Mouse (Mus musculus): ENCODE measurements around the gene Fubp3. TPM values are rescaled to one million over a fixed set of nuclear protein-coding genes. Genes with fewer than 3 reads are reported as not detected.

The Fubp3 gene
- polyA plus RNA-seq, 1 experiment from 2014 or later = 72.2 TPM

DNA sequence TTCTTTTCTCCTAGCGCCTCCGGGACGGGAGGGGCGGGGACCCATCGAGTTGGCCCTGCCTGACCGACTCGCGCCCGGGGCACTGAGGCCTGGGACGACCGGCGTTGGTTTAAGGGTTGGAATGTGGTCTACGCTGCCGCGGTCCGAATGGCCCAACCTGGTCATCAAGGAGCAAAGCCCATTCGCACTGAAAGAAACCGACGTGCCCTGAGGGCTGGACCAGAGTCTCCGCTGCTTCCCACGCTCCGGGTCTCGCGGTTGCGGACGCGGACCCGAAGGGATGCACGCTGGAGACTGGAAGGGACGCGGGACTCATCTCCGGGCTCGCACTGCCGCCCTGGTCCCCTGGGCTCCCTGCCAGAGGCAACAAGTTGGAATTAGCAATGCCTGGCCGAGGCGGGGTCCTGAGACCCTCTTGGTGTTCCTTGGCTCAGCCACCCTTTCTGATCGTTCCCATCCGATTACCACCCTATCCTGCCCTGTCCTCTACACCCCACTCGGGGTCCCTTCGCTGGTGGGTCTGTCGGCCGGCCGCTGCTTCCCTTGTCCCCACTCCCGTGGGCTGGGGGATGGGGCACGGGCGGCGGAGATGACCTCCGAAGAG is 63.8 kb downstream of the Fubp3 start:
- Histone ChIP-seq H3K9me3 (no peaks in the 10 kb centered on the region), H3K27ac (peak overlapping the region; percentile 5; the same call in 1 of the 2 replicates), H3K4me1 (peaks cover 51% of the 10 kb centered on the region), H3K4me3 (peak overlapping the region; percentile 44), H3K36me3 (no peaks in the 10 kb centered on the region), H3K27me3 (ENCODE audit: insufficient read depth, poor library complexity, severe bottlenecking) (peaks cover 99% of the 10 kb centered on the region)
- DNase-seq (ENCODE audit: low spot score) = no peak
- WGBS = under 1% methylated on average over 48 of the region's 48 CpGs

DNA sequence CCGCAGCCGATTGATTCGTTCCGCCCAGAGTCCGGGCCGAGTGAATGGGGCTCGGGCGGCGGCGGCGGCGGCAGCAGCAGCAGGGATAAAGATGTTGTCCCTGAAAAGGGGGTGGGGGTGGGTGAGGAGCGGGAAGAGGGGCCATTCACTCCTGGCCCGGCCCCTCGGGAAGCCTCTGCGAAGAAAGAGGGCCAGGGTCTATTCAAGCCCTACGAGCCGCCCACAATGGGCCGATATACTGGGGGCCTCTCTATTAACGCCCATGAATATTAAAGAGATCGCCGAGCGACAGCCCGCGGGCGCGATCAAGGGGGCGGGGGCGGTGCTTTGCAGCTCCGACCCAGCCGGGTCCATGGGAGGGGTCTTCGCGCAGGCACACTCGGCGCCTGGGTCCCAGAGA is 64.3 kb downstream of the Fubp3 start:
- no peaks in the 10 kb centered on the region for H3K36me3 ChIP-seq
- H3K9me3 ChIP-seq = no peaks in the 10 kb centered on the region
- WGBS = under 1% methylated on average over 35 of the region's 35 CpGs
- H3K4me1 ChIP-seq = peaks cover 53% of the 10 kb centered on the region
- H3K4me3 ChIP-seq = peak overlapping the region; percentile 44
- H3K27me3 ChIP-seq (ENCODE audit: insufficient read depth, poor library complexity, severe bottlenecking) = peaks cover 100% of the 10 kb centered on the region
- H3K27ac ChIP-seq = no peak overlapping the region
- DNase-seq (ENCODE audit: low spot score) = no peak

DNA sequence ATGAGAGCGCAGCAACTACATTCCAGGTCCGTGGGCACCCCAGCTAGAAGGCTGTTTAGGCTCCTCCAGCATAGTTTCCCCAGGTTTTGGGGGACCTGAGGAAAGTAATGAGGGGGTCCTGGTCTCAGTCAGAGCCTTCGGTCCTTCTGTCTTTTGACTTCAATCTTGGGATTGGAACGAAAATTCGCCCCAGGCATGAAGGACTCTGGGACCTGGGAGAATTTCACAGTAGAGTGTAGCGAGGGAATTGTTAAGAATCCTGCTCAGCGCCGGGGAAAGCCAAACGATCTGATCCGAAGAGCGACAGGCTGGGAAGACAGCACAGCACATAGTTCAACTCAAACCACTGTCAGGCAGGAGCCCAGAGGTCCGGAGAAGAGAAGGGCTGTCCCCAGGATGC is 64.9 kb downstream of the Fubp3 start:
- Histone ChIP-seq H3K4me1 (peaks cover 53% of the 10 kb centered on the region), H3K27me3 (ENCODE audit: insufficient read depth, poor library complexity, severe bottlenecking) (peaks cover 100% of the 10 kb centered on the region), H3K4me3 (peak overlapping the region; percentile 35; the same call in 1 of the 2 replicates), H3K9me3 (no peaks in the 10 kb centered on the region), H3K36me3 (no peaks in the 10 kb centered on the region), H3K27ac (no peak overlapping the region)
- 2% methylated on average over 12 of the region's 12 CpGs for WGBS
- DNase-seq (ENCODE audit: low spot score) = no peak

DNA sequence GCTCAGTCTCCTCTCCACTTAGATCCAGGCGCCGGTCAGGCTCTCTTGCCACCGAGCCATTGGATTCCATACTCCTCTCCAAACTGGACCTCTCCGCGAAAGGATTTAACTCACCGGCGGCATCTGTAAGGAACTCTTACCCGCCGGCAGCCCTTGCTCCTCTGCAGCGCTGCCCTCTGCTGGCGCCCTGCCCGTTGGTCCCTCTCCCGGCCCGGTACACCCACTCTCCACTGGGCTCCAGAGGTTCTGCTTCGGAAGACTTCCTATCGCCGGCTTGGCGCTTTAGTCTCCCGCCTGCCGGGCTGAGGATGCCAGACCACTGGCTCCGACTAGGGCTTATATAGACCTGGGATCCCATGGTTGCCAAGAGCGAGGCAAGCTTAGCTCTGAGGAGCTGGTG is 65.4 kb downstream of the Fubp3 start:
- no peak for DNase-seq (ENCODE audit: low spot score)
- WGBS = under 1% methylated on average over 22 of the region's 22 CpGs
- no peaks in the 10 kb centered on the region for H3K36me3 ChIP-seq
- H3K9me3 ChIP-seq = no peaks in the 10 kb centered on the region
- peaks cover 53% of the 10 kb centered on the region for H3K4me1 ChIP-seq
- peak overlapping the region; percentile 35 for H3K4me3 ChIP-seq
- H3K27ac ChIP-seq = no peak overlapping the region
- peaks cover 100% of the 10 kb centered on the region for H3K27me3 ChIP-seq (ENCODE audit: insufficient read depth, poor library complexity, severe bottlenecking)

DNA sequence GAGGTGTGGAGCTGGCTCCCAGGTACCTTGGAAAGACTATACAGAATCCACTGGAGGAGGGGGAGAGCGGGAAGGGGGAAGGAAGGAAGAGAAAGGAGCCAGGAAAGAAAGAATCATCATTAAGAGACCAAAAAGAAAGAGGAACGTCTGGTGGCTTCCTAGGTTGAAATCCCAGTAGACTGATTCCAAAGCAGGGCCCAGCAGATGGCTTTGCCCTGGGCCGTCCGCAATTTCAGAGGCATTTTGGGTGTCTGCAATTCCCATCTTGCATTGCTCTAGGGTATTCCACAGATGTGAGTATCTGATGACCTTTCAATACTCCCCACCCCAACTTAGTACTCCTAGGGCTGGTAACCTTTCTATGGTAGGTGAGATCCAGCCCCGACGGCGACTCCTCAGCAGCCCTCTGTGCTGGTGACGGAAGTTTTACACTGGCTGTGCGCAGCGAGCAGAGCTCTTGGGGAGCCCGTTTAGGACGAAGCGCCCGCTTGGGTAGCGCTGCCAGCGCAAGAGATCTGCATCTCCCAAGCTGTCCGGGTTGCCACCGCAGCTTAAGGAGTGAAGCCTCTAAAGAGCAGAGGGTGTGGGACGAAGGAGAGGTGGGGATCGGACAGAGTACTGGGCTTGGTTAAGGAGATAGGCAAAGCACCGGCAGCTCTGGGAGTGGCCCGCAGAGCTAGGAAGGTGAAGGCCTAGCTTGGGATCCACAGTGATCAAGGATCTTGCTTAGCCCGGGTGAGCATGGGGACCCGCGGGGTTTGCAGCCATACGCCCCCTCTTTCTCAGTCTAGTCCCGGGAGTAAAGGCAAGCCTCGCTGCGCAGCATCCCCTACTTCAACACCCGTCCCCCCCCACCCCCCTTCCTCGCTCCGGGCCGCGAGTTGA is 66.4 kb downstream of the Fubp3 start:
- peaks cover 100% of the 10 kb centered on the region for H3K27me3 ChIP-seq (ENCODE audit: insufficient read depth, poor library complexity, severe bottlenecking)
- no peak overlapping the region for H3K27ac ChIP-seq
- DNase-seq (ENCODE audit: low spot score) = no peak
- WGBS = 2% methylated on average over 34 of the region's 34 CpGs
- H3K4me3 ChIP-seq = no peak overlapping the region
- H3K9me3 ChIP-seq = no peaks in the 10 kb centered on the region
- no peaks in the 10 kb centered on the region for H3K36me3 ChIP-seq
- peaks cover 53% of the 10 kb centered on the region for H3K4me1 ChIP-seq

DNA sequence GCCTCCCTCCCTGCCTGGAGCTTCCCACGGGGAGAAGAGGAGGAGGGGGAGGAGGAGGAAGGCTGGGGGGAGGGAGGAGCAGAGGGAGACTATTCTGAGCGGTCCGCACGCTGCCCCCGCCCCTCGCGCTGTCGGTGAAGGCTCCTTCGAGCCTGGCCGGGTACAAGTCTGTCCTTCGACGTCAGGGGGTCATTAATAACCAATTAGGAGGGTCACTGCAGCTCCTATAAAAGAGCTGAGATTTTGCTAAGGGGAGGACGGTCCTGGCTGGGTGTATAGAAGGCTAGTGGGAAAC is 67.0 kb downstream of the Fubp3 start:
- WGBS = under 1% methylated on average over 12 of the region's 13 CpGs
- H3K27me3 ChIP-seq (ENCODE audit: insufficient read depth, poor library complexity, severe bottlenecking) = peaks cover 100% of the 10 kb centered on the region
- H3K4me3 ChIP-seq = no peak overlapping the region
- no peak overlapping the region for H3K27ac ChIP-seq
- DNase-seq (ENCODE audit: low spot score) = no peak
- H3K36me3 ChIP-seq = no peaks in the 10 kb centered on the region
- H3K4me1 ChIP-seq = peaks cover 53% of the 10 kb centered on the region
- no peaks in the 10 kb centered on the region for H3K9me3 ChIP-seq

DNA sequence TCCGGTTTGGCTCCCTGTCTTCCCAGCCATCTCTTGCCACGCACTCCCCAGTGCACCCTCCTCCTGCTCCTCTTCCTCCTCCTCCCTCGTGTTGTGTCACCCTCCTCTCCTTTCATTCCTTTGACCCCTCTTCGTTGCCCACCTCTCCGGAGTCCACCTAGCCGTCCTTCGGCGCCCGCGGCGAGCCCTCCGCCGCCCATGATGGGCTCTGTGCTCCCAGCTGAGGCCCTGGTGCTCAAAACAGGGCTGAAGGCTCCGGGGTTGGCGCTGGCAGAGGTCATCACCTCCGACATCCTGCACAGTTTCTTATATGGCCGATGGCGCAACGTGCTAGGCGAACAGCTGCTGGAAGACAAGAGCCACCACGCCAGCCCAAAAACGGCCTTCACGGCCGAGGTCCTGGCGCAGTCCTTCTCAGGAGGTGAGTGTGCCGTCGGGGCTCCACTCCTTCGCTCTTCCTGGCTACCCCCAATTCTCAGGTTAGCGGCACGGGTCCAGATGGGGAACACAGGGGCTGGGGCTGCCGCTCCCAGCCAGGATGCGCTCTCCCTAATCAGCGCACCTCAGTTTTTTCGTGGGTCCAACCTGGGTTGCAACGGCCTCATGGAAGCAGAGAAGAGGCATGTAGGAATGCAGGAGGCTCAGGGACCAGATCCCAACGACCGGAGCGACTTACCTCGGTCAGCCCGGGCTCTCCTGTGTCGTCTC is 67.6 kb downstream of the Fubp3 start, which contains the start of gene Prdm12:
Gene Prdm12 (plus strand): TSS at position 137 of the 708 bp plus-strand sequence.
- no peak for DNase-seq (ENCODE audit: low spot score)
- 2% methylated on average over 41 of the region's 41 CpGs for WGBS
- Histone ChIP-seq H3K27me3 (ENCODE audit: insufficient read depth, poor library complexity, severe bottlenecking) (peaks cover 100% of the 10 kb centered on the region), H3K4me3 (0 out of 2 replicates have a peak within 1 kb of the TSS, but pooled peaks have one; percentile 16), H3K4me1 (peaks cover 50% of the 10 kb centered on the region), H3K27ac (no peak within 1 kb of the TSS), H3K9me3 (no peaks in the 10 kb centered on the region), H3K36me3 (no peaks in the 10 kb centered on the region)

DNA sequence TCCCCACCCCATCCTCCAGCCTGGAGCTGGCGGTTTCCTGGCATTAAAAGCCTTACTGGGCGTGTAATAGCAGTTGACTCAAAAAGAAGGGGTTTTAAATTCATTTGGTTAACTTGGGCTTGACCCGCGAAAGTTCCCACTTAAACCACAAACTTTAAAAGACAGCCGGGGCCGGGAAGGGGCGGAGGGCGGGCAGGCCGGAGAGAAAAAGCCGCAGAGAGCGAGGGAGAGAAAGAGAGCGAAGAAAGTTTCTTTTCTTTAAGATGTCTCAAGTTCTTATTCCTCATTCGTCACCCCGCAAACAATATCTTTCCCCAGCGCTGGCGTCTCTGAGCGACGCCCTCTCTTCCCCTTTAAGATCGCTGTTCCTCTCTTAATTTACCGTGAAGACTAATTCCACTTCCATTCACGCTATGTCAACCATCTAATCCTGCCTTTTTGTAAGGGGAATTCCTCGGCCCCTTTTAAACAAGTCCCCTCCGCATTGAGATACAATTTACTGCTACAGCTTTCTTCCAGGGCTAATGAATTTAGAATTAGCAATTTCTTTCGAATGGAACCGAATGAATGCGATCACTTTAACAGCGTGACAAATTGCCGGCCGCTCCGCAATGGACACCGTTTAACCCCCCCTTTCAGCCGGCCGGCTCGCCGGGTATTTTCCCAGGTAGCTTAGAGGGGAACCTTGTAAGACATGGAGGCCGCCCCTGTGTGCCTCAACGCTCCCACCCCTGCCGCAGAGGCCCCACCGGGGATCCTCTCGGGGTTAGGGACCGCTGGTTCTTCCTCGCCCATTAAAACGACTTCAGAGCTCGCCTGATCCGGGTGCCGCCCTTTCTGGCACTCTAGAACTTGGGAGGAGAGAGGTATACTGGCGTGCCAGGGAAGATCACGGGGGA is 68.4 kb downstream of the Fubp3 start:
- H3K4me1 ChIP-seq = peaks cover 42% of the 10 kb centered on the region
- peak overlapping the region; percentile 6; the same call in 1 of the 2 replicates for H3K4me3 ChIP-seq
- peaks cover 100% of the 10 kb centered on the region for H3K27me3 ChIP-seq (ENCODE audit: insufficient read depth, poor library complexity, severe bottlenecking)
- no peaks in the 10 kb centered on the region for H3K9me3 ChIP-seq
- no peak overlapping the region for H3K27ac ChIP-seq
- DNase-seq (ENCODE audit: low spot score) = no peak
- 1% methylated on average over 48 of the region's 48 CpGs for WGBS
- H3K36me3 ChIP-seq = no peaks in the 10 kb centered on the region

DNA sequence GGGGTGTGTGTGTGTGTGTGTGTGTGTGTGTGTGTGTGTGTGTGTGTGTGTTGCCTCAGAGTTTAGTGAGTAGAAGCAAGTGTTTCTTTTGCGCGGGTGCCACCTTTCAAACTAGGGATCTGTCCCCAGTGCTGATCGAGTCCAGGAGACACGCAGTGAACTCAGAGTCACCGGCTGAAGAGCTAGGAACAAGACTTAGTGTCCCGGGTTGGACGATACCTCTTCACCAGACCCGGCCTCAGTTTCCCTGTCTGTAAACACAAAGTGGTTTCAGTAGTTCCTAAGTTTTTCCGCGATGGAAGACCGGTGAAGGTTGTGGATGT is 69.0 kb downstream of the Fubp3 start:
- Histone ChIP-seq H3K4me3 (0 out of 2 replicates have a peak overlapping the region, but pooled peaks have one; percentile 6), H3K9me3 (no peaks in the 10 kb centered on the region), H3K27me3 (ENCODE audit: insufficient read depth, poor library complexity, severe bottlenecking) (peaks cover 100% of the 10 kb centered on the region), H3K4me1 (peaks cover 36% of the 10 kb centered on the region), H3K36me3 (no peaks in the 10 kb centered on the region), H3K27ac (no peak overlapping the region)
- 2% methylated on average over 11 of the region's 11 CpGs for WGBS
- DNase-seq (ENCODE audit: low spot score) = no peak

DNA sequence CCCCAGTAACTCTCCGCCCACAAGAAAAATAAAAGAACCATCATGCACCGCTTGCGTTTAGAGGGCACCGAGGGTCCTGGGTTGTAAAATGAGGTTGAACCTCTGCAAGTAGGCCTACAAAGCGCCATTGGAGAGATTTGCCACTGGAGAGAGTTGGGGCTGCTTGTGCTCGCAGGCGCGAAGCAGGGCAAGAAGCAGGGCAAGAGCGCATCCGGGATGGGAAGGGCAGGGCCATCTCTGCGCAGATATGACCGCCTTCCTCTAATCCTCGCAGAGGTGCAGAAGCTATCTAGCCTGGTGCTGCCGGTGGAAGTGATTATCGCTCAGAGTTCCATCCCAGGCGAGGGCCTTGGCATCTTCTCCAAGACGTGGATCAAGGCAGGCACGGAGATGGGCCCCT is 69.5 kb downstream of the Fubp3 start:
- 3% methylated on average over 18 of the region's 18 CpGs for WGBS

DNA sequence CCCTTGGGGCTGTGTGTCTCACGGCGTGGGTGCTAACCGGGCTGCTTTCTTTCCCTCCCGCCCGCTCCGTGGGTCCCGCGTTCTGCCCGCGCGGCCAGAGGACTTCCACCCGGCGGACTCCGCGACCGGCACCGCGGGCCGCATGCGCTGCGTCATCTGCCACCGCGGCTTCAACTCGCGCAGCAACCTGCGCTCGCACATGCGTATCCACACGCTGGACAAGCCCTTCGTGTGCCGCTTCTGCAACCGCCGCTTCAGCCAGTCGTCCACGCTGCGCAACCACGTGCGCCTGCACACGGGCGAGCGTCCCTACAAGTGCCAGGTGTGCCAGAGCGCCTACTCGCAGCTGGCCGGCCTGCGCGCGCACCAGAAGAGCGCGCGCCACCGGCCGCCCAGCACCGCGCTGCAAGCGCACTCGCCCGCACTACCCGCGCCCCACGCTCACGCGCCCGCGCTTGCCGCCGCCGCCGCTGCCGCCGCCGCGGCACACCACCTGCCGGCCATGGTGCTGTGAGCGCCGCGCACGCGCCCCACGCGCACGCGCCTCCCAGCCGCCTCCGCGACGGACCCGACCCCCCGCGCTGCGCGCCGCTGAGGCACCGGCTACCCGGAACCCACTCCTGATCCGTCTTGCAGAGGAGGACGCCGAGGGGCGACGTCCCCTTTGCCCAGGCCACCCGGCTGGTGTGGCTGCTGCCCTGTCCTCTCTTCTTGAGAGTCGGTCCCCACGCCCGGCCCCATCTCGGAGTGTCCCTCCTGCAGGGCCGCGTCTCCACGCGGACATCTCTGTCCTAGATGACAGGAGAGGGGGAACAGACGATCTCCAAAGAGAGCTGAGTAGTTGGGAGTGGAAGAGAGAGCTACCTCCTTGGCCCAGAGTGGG is 81.8 kb downstream of the Fubp3 start:
- peak overlapping the region; percentile 80 for H3K4me3 ChIP-seq
- peaks cover 18% of the 10 kb centered on the region for H3K4me1 ChIP-seq

More for the DNA sequence above, 69.5 kb downstream of the Fubp3 start:
- Histone ChIP-seq H3K27me3 (ENCODE audit: insufficient read depth, poor library complexity, severe bottlenecking) (peaks cover 100% of the 10 kb centered on the region), H3K4me3 (no peak overlapping the region), H3K4me1 (peaks cover 31% of the 10 kb centered on the region), H3K36me3 (no peaks in the 10 kb centered on the region), H3K9me3 (no peaks in the 10 kb centered on the region), H3K27ac (no peak overlapping the region)
- DNase-seq (ENCODE audit: low spot score) = no peak

More for the DNA sequence above, 81.8 kb downstream of the Fubp3 start:
- 0 out of 2 replicates have a peak, but pooled peaks cover 2% of the 10 kb centered on the region for H3K9me3 ChIP-seq
- peak overlapping the region; percentile 64 for H3K27ac ChIP-seq
- 3% methylated on average over 109 of the region's 109 CpGs for WGBS
- peaks cover 99% of the 10 kb centered on the region for H3K27me3 ChIP-seq (ENCODE audit: insufficient read depth, poor library complexity, severe bottlenecking)
- no peak for DNase-seq (ENCODE audit: low spot score)
- H3K36me3 ChIP-seq = no peaks in the 10 kb centered on the region
